Mouse (Mus musculus): ENCODE results near the gene Krt33b.

Krt33b gene

DNA sequence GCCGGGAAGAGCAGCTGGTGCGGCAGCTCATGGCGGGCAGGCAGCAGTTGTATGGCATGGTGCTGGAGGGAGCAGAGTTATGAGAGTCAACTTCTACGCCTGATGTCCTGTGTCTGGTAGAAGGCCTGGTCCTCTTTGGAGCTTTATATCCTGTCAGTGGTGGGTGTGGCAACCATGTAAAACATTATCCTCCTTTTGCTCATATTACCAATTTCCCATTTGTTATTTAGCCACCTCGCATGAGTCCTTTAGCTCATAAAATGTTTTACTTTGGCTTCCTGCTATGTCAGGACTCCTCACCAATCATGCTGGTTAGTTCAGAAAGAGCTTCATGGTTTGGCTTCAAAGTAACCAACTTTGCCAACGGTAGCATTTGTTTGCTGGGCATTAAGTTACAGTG lies at the start of gene Krt33b:
Gene Krt33b (minus strand): TSS at position 101 of the 400 bp plus-strand sequence.
- no peak for DNase-seq

DNA sequence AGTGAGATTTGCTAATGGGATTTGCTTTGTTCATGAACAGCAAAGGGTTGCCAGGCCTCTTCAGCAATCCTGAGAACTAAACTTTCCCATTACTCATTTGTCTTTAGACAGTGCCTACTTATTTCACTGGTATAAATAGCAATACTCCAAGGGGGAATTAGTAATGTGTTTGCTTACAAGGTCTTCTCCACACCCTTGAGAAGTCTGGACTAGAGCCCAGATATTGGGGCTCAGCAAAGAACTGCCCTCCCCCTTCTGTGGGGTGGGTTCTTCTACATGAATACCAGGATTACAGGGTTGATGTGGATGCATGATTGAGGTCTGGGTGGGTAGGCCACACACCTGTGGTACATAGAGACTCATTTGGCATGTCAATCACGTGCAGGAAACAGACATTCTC lies 44.2 kb upstream of the Krt33b start:
- no peak for DNase-seq

DNA sequence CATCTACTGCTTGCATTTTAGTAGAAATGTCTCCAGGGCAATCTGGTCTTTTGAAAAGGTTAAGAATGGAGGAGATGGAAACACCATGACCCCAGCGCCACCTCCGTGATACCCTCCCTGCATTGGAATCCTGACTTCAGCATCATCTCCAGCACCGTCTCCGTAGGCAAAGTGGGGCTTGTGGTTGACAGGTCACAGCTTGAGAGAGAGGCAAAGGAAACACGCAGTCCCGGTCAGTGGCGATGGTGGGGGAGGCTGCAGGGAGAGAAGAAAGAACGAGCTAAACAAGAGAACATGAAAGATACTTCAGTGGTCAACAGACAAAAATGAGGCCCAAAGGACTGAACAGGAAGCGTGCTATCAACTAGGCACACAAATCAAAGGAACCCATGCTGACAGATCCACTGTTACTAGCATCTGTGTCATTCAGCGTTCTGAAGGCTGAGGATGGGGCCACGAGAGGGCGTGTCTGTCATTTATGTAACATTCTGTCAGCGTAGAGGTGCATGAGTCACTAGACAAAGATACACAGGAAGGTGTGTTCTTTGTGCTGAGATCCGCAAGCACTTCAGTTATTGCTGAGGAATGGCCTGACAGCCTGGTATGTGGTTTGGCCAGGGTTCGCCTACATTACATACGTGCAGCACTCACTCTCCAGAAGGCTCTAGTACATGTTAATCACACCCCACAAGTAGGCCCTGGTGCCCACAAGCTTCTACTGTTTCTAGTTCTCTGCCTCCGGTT lies 37.8 kb upstream of the Krt33b start:
- no peak for DNase-seq

DNA sequence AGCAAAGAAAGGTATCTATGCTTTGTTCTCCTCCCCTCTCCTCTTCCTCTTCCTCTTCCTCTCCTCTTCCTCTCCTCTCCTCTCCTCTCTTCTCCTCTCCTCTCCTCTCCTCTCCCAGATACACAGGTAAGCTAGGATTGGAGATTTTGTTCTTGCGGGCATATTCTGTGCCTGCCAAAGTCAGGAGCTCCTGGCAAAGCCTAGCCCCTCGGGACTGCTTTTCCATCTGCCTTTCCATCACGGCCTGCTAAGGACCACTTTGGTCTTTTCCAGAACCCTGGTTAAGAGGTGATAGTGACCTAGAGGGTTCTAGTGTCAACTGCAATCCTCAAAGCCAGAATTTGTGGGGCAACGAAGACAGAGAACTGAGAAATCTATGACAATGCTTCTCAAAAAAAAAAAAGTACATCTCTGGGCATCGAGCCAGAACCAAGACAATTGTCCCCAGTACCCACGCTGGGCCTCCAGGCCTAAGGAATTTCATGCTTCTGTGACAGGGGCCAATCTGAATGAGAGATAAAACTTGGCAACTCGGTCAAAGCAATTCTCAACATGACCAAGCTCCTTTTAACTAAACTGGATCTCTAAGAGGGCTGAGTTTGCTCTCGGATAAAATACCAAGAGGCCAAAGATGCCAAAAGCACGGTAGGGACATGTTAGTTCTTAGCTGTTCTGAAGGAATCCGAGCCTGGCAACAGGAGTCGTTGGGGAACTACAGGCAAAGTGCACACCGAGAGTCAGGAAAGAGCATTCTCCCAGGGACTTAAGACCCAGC lies 36.8 kb upstream of the Krt33b start:
- no peak for DNase-seq

DNA sequence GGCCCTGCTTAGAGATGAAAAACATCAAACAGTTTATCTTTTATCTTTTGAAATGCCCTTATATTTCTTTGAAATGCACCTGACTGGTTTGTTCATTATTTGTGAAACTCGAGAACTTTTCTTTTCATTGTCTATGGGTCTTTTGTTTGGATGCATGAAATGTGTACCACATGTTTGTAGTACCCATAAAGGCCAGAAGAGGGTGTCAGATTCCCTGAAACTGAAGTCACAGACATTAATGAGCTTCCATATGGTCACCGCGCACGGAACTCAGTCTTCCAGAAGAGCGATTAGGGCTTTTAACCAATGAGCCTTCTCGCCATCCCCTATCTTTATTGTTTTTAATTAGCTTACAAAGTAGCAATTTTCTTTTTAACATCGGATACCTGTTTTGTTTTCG lies 29.2 kb upstream of the Krt33b start:
- no peak for DNase-seq

DNA sequence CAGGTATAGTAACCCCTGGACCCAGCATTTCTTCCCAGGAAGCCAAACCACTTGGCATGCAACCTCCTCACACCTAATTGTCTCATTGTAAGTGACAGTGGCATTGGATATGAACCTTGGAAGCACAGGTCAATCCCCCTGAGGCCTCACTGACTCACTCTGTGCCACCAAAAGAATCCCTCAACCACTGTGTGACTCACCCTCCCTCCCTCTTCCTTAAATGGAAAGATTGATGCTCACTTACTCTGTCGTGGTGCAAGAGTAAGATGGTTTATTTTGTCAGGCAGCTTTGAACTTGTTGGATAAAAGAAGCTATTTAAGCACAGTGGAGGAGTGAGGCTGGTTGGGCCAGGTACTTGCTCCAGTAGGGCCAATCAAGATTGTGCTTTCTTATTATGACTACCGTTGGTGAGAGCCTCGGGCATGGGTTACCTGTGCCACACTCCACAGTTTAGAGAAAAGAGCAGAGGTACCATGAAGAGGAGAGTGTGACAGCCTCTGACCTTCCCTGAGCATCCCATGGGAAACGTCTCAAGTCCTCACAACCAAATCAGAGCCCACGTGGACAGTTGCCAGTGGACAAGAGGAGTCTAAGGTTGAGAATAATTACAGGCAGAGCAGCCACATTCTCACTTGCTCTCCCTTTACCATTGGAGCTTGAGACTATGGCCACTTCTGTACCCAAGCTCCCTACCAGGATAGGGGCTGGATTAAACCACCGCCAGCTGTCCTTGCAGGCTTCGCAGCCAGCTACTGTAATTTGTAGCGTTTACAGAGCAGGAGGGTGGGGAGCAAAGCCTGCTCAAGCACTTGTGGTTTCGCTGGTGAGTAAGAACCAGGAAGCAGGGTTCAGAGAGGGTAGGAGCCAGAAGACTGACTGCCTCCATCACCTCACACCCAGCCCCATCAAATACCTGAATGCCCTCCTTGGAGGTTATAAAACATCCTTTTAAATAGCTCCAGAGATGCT lies 26.3 kb upstream of the Krt33b start:
- no peak for DNase-seq

DNA sequence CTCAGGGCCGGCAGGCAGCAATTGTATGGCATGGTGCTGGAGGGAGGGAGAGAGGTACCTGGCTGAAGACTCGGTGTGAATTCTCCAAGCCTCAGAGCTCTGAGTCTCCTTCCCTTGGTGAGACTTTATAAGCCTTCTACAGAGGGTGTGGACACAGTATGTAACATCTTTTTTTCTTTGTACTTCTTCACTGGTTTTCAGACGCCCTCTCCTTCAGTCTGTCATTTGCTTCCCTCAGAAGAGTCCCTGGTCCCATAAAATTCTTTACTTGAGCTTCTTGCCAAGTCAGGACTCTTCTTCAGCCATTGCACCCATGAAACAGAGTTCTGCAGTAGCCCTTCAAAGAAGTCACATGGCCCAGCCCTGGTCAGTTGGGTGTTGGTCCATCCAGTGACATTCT lies 20.8 kb upstream of the Krt33b start, which contains the start of gene Krt31:
Gene Krt31 (minus strand): TSS at position 101 of the 400 bp plus-strand sequence.
- no peak for DNase-seq

DNA sequence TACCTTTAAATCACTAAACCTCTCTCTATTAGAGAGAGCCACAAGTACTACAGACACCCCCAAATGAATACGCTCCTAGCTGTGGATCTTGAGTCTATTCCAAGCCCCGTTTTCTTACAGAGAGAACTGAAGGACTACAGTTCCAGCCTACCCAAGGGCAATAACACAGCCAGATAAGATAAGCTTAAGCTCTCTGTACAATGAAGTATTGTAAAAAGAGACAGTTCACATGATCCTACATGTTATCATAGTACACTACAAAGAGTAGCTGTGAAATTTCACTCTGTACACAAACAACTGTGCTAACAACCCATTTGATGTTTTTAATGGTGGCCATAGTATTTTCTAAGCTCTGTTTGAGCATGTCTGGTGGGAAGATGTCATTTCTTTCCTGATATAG lies 17.5 kb upstream of the Krt33b start:
- DNase-seq, result no peak

DNA sequence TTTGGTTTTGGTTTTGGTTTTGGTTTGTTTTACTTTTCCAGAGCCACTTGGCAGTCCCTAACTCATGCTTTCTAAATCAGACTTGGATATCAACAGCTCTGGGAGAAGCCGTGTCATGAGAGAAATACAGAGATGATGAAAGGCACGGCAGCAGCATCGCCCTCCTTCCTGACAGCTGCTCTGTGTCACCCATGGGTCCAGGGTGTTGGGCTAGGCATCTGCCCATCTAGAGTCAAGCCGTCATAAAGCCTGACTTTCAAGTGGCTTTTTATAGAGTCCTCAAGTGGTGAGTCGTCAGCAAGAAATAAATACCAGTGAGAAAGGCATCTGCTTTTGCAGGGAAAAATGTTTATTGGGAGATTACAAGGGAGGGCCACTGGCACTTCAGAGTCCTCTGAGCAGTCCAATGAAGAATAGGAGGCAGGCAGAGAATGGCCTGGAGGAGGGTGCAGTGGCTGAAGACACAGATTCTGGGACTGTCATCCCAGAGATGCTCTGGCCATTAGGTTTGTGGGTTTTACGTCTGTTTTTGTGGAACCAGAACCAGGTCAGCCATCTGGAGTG lies 16.7 kb upstream of the Krt33b start:
- no peak for DNase-seq

DNA sequence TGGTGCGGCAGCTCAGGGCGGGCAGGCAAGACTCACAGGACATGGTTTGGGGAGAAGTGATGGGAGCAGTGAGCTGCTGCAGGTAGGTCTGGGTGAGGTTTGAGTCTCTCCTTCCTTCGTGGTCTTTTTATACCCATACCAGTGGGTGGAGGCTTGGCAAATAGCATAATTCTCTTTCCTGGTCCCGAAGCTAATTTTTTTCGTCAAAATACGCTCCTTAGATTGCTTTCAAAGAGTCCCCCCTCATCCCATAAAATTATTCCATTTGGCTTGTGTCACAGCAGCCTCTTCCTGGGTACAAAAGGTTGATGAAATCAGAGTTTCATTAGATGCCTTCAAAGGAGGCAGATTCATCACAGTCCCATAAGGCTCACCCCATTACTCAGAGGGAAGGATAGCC lies 11.8 kb upstream of the Krt33b start, which contains the start of gene Krt34:
Gene Krt34 (minus strand): TSS at position 101 of the 400 bp plus-strand sequence.
- no peak for DNase-seq

DNA sequence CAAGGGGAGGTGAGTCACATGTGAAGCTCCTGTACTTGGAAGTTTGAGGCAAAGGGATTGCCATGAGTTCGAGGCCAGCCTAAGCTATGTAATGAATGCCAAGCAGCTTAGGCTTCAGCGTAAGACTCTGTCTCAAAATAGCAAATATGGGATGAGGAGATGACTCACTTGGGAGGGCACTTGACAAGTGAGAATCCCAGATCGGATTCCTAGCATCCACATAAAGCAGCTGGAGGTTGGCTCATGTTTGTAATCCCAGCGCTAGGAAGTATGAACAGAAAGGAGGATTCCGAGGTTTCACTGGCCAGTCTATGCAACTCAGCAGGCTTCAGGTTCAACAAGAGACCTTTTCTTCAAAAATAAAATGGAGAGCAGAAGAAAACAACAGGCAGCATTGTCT lies 8.2 kb downstream of the Krt33b start:
- DNase-seq, result no peak

DNA sequence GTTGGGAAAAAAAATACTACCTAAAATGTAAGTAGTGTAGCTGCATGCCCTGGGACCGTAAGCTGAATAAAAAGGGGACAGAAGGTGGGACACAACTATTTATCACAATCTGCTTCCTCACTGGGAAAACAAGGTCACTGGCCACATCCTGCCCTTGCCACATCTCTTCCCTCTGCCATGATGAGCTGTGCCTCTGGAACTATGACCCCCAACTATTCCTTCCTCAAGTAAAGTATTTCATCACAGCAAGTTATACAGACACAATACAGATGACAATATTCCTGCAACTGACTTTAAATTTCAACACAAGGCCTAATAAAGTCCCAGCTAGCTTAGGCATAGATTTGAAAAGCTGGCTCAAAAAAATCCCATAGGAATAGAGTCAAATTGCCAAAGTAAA lies 10.2 kb downstream of the Krt33b start:
- no peak for DNase-seq

DNA sequence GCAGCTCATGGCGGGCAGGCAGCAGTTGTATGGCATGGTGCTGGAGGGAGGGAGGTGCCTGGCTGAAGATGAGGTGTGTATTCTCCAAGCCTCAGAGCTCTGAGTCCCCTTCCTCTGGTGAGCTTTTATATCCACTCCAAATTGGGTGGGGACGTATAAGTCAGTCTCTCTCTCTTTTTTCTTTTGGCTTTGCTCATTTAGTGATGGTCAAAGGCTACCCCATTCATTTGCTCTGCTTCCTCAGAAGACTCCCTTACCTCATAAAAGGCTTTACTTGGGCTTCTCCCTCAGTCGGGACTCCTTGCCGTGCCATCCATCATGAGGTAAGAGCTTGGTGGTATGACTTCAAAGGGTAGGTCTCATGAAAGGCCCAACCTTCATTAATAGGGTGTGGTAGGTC lies 13.6 kb downstream of the Krt33b start, which contains the start of gene Krt33a:
Gene Krt33a (minus strand): TSS at position 101 of the 400 bp plus-strand sequence.
- DNase-seq, result no peak

DNA sequence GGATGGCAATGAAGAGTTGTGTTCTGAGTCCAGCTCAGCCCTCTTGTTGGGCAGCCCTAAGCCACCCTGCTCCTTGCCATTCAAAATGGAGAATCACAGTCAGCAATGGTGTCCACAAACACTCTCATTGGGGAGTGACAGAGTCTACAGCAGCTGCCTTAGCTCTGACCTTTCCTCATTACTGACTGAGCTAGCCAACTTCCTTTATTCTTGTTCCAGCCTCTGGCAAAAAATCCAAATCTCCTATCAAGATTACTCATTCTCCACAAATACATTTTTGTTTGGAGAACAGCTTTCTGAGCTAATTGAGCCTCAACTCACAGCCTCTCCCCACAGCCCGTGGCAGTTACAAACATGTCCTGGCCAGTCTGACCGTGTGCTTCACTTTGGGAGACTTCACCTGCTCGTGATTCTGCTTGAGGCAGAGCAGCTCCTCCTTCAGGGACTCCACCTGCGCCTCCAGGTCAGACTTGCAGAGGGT lies 15.9 kb downstream of the Krt33b start:
- DNase-seq, result no peak

DNA sequence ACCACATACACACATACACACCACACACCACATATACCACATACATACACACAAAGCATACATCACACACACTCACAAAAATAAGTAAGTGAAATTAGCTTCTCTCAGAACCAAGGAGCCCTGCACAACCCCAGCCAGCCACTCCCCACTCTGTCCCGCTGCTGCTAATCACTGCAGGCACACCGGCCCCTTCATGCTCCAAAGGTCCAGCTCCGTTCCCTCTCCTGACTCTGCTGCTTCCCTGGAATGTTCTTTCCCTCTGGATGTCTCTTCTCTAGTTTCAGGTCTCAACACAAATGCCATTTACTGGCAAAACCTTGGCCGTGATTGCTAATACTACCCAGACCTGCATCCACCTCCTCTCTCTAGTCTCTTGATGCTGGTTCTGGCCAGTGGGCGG lies 19.0 kb downstream of the Krt33b start:
- DNase-seq, result no peak

DNA sequence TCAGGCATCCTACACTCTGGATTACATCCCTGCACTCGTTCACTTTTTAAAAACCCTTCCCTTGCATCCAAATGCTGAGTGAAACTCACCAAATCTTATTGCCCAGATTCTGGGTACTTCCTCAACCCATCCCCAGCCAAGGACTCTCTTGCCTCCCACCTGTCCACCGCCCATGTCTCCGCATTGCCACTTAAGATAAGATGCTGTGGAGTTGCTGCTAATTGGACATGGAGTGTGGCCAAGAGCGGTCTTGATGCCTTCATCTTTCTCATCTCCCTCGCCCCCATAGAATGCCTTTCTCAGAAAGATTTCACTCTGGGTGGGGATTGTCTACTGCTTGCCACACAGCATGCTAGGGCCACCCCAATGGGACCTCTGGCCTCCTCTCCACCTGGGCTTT lies 21.3 kb downstream of the Krt33b start:
- no peak for DNase-seq

DNA sequence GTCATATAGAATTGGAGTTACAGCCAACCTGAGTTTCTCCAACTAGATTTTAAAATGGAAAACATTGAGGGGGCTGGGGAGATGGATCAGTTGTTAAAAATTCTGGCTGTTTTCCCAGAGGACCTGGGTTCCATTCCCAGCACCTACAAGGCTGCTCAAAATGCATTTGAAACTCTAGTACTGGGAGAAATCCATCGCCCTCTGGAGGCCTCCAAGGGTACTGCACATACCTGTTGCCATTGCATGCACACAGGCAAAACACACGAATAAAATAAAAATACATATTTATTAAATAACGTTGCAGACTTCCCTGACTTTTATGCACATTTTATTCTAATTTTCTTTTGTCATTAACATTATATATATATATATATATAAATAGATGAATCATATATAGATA lies 23.0 kb downstream of the Krt33b start:
- no peak for DNase-seq

DNA sequence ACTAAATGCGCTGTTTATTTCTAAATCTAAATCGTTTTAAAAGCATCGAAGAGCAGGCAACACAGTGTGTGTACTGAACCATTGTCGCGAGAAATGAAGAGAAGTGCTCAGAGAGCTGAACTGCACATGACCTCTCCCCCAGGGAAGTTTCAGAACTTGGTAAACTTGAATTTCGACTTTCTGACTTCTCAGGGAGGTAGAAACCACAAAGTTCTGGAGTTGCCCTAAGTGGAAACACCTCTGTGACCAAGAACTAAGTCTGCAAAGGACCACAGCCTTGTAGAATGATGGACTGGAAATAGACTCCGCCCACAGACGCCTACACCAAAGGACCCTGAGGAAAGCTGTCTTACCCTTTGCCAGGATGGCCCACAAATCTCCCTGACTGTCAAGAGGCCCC lies 23.8 kb downstream of the Krt33b start:
- DNase-seq, result no peak

DNA sequence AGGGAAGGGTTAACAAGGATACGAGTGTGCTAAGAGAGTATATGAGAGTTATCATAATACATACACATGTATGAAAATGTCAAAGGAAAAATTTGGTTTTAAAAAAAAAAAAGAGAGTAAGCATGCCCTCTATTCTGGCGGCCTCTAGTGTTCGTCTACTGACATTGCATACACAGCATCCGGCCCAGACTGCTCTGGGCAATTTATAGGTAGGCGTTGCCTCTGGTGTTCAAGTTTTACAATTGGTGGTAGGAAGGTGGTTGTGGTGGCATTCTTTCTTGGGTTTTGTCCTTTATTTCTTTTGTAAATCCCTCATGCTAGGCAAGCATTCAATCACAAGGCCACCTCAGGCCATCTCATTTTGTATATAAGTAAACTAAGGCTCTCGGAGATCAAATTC lies 24.8 kb downstream of the Krt33b start:
- DNase-seq, result peak; percentile 14 to 45

DNA sequence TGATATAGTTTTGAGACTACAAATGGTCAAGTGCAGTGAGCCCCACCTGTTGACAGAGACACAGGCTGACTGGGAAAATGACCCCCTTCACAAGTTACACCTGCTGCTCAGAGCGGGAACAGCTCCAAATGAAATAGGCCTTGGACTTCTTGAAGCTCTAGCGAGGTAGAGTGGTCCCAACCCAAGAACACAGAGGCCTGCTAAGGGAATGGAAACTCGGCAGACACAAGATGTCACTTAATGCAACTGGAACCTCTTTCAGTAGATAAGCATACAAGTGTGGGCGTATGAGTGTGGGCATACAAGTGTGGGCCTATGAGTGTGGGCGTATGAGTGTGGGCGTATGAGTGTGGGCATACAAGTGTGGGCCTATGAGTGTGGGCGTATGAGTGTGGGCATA lies 30.6 kb downstream of the Krt33b start:
- no peak for DNase-seq

DNA sequence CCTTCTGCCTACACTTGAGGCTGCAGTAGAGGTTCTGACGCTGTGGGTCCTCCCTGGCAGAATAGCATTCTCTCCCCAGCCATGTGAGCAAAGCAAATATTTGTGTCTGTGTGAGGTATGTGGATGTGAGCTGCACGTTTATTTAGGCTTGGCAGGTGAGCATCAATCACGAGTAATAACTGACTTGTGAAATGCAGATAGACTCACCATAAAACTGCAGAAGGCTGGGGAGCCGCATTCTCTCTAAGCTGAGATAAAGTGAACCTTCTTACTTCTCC lies 35.3 kb downstream of the Krt33b start:
- DNase-seq, result no peak

DNA sequence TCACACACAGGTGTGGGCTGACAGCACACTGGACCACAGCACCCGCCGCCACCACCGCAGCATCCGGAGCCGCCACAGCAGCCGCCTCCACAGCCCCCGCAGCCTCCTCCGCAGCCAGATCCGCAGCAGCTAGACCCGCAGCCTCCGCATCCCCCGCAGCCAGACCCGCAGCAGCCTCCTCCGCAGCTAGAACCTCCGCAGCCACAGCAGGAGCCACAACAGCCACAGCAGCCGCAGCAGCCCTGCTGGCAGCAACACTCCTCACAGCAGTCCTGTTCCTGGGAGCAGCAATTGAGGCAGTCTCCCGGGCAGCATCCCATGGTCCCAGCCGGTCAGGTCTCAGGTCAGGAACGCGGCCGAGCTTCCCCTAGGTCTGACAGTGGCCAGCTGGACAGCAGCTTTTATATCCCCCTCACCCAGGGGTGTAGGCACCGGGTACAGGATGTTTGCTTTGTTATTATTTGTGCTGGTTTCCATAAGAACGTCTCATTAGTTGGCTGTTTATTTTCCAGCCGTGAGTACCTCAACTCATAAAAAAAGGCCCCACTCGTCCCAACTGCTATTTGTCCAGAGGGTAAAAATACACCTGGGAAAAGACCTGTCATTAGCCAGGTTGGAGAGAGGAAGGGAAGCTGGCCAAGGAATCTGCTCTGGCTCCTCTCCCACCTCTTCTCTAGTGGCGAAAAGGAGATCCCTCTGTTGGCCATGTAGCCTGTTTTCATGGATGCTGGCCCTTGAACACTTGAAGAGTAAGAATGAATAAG lies 35.9 kb downstream of the Krt33b start, which contains the start of gene Krtap17-1:
Gene Krtap17-1 (minus strand): TSS at position 375 of the 764 bp plus-strand sequence.
- no peak for DNase-seq
